Mouse (Mus musculus) urinary bladder, adult 18-20 months (tissue): ENCODE data around the gene Kcnn4.

Experiments used
- DNase-seq, 2 experiments: peaks; one replicate each; pipeline ENCODE4 v3.0.0; 2022; ENCODE audit warnings: low spot score in 2 of 2, mixed read lengths in 2 of 2

Gene Kcnn4

GRCm38 (mm10) chr7:24366716-24367632 lies 3.1 kb upstream of the Kcnn4 start:
- DNase-seq, result no peak

GRCm38 (mm10) chr7:24368226-24368625 lies 1.8 kb upstream of the Kcnn4 start:
- no peak for DNase-seq

DNA sequence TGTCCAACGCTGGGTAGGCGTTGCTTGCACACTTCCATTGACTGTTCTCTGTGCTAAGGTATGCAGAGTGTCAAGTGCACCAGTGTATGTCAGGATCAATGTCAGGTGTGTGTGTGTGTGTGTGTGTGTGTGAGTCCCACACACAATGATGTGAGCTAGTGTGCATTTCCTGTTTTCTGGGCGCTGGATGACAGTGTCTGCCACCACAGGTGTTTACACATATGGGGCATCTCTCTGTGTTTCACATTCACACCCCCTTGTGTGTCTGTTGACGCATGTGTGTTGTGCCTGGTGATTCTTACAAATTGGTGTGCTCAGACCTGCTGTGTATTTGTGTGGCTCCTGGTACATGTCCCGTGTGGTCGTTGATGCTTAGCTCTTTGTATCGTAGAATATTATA lies 1.1 kb upstream of the Kcnn4 start:
- DNase-seq, result no peak

- no peak for DNase-seq
These were observed 1.1 kb downstream of the Kcnn4 start for GRCm38 (mm10) chr7:24371012-24371808.

- no peak for DNase-seq
These were observed 1.7 kb downstream of the Kcnn4 start for GRCm38 (mm10) chr7:24371809-24372145.

- DNase-seq, result peak in 1 of 2 experiments; percentile 61
These were observed 2.2 kb downstream of the Kcnn4 start for GRCm38 (mm10) chr7:24372300-24372699.

- no peak for DNase-seq
These were observed 2.7 kb downstream of the Kcnn4 start for GRCm38 (mm10) chr7:24372786-24373185.

- DNase-seq, result no peak
These were observed 3.7 kb downstream of the Kcnn4 start for GRCm38 (mm10) chr7:24373538-24374379.

DNA sequence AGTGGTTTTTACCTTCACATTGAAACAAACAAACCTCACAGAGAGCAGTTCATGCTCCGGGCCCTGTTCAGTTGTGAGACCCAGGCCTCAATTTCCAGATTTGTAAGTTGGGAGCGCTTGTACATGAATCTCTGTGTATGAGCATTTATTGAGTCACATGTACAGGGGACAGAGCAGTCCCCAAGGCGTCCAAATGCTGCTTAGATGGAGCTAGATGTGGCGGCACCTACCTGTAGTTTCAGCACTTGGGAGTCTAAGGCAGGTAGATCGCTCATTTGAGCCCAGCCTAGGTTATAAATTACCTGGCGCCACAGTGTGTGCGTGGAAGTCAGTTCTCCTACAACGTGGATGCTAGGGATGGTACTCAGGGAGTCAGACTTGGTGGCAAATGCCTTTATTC lies 6.4 kb downstream of the Kcnn4 start:
- DNase-seq, result no peak

DNA sequence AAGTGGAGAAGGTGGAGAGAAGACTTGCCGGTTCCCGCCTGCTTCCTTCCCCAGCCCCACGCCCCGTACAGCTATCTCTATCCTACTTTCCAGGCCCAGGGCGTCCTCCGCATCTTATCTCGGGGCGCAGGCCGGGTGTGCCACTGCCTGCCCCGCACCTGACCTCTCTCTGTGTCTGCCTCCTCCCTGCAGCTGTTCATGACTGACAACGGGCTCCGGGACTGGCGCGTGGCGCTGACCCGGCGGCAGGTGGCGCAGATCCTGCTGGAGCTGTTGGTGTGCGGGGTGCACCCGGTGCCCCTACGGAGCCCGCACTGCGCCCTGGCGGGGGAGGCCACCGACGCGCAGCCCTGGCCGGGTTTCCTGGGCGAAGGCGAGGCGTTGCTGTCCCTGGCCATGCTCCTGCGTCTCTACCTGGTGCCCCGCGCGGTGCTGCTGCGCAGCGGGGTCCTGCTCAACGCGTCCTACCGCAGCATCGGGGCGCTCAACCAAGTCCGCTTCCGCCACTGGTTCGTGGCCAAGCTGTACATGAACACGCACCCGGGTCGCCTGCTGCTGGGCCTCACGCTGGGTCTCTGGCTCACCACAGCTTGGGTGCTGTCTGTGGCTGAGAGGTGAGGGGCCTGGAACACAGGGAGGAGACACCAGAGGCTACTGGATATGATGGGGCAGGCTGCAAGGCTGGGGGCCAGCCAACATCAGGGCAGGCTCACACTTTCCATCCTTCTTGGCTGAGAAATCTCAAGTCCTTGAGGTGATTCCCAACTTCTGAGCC lies 7.2 kb downstream of the Kcnn4 start:
- peak; percentile 68 to 72 for DNase-seq

GRCm38 (mm10) chr7:24378049-24378701 lies 8.1 kb downstream of the Kcnn4 start:
- DNase-seq, result no peak

- DNase-seq, result no peak
These were observed 9.9 kb downstream of the Kcnn4 start for GRCm38 (mm10) chr7:24379934-24380333.

DNA sequence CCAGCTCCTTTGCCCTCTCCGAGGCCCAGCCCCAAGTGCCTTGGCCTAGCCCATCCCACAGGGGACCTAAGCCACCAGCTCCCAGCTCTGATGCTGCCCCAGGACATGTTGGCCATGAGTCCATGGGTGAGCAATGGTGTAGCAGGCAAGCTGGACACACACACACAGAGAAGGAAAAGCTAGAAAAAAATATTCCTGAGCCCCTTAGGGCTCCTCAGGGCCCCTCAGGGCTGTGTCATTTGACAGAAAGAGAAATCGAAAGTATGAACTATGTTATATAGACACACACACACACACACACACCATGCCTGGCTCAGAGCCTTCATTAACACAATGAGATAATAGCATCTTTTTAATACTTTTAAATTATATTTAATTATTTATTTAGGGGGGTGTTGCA lies 10.3 kb downstream of the Kcnn4 start:
- no peak for DNase-seq

GRCm38 (mm10) chr7:24382730-24383372 lies 12.8 kb downstream of the Kcnn4 start:
- DNase-seq, result no peak

- no peak for DNase-seq
These were observed 14.0 kb downstream of the Kcnn4 start for GRCm38 (mm10) chr7:24384070-24384469.

DNA sequence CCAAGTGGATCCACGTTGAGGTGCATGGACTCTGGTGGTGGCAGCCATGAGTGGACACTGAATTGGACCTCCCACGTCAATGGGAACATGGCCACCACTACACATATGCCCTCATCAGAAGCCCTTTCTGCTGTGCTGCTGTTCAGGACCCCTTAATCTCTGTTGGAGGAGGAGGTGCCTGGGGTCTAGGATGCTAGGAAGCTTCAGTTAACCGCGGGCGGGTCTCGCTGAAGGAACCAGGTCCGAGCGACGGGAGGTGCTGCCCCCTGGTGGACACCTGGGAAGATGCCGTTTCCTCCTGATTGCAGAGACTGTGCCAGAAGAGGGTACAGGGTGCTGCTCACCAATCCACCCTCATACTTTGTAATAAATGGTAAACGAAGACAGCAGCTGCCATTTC lies 14.8 kb downstream of the Kcnn4 start:
- no peak for DNase-seq

DNA sequence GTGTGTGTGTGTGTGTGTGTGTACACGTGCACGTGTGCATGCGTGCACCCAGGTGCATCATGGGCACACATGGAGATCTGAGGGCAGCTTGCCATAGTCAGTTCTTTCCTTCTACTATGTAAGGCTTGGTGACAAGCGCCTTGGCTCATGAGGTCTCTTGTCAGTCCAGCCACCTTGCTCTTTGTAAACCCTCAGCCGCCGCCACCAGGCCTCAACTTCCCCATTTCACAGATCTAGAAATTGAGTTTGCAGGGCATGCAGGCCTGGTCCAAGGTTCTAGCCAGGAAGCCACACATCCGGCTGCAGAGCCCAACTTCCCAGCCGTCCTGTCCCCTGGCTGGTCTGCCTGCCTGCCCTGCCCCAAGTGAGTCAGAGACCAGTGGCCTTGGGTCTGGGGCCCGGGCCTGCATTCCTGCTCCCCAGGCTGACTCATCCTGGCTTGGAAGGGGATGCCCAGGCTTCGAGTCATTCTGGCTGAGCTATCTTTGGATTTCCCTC lies 17.0 kb downstream of the Kcnn4 start:
- DNase-seq, result peak in 1 of 2 experiments; percentile 82

GRCm38 (mm10) chr7:24389516-24390187 lies 19.6 kb downstream of the Kcnn4 start:
- DNase-seq, result no peak

DNA sequence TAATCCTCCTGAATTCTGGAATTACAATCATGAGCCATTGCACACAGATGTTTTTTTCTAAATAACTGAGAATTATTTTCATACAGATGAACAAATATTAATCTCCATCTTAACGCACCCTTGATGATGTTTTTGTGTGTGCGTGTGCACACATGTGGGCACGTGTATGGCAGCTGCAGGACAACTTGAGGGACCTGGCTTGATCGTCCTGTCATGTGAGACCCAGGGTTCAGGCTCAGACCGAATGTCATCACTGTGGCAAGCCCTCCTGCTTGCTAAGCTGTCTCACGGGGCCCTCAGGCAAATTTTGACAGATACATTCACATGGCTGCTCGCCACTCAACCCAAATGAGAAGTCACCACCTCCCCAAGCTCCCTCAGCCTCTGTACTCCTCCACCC lies 20.4 kb downstream of the Kcnn4 start:
- DNase-seq, result no peak
